Comparison of ENCODE assay signal across 26 mouse cellular contexts in genomic region chr3:131964952-131965351, GRCm38 (mm10).
DNase-seq lines count a peak whose midpoint lies in the region; ATAC-seq and TF ChIP-seq lines count a peak whose summit lies in the region.
"Had no signal": no experiment of that assay in that cellular context is flagged by ENCODE, and none has a peak within 500 bp of the region (broad histone marks: within the 10 kb centered on the region; RNA-seq: fewer than 3 reads in every experiment).

No protein-coding gene starts in this region.

- H3K4me2 ChIP-seq in lung, embryonic 14.5 days, result peak overlapping the region; percentile 16
- no peak overlapping the region for H3K4me2 ChIP-seq in lung, postnatal 0 days (replicated peaks; ENCODE audit: low read depth, low read length)
- peak overlapping the region; percentile 67 for H3K4me2 ChIP-seq in CH12.LX (ENCODE audit: insufficient read depth, low read depth, poor library complexity, severe bottlenecking)
- no peak overlapping the region for H3K4me2 ChIP-seq in embryonic facial prominence, embryonic 12.5 days (replicated peaks)
- H3K4me2 ChIP-seq in kidney, embryonic 16.5 days (replicated peaks; ENCODE audit: low read depth, low read length), result no peak overlapping the region
- H3K4me2 ChIP-seq: forebrain, embryonic 13.5 days; heart, embryonic 12.5 days; heart, embryonic 15.5 days; hindbrain, embryonic 14.5 days had no signal

- ATAC-seq in lung, embryonic 14.5 days (ENCODE audit: insufficient read depth), result peak; percentile 86
- ATAC-seq in lung, postnatal 0 days, result 0 out of 2 replicates have a peak, but pooled peaks have one; percentile 17
- ATAC-seq in embryonic facial prominence, embryonic 12.5 days (ENCODE audit: insufficient number of reproducible peaks, insufficient read depth, low FRiP score, low TSS enrichment), result no peak
- no peak for ATAC-seq in kidney, embryonic 16.5 days (ENCODE audit: low FRiP score, low TSS enrichment)
- ATAC-seq: forebrain, embryonic 13.5 days; forebrain, embryonic 16.5 days; hindbrain, postnatal 0 days had no signal

- H3K9me3 ChIP-seq in lung, embryonic 14.5 days (ENCODE audit: low read depth, low read length), result peaks cover 4% of the 10 kb centered on the region; the same call in 1 of the 2 replicates
- no peaks in the 10 kb centered on the region for H3K9me3 ChIP-seq in lung, postnatal 0 days (ENCODE audit: low read length)
- peaks cover 1% of the 10 kb centered on the region for H3K9me3 ChIP-seq in CH12.LX (replicated peaks; ENCODE audit: low read length)
- no peaks in the 10 kb centered on the region for H3K9me3 ChIP-seq in embryonic facial prominence, embryonic 12.5 days
- H3K9me3 ChIP-seq in kidney, embryonic 16.5 days (ENCODE audit: low read length), result peaks cover 2% of the 10 kb centered on the region; the same call in 1 of the 2 replicates
- H3K9me3 ChIP-seq: forebrain, embryonic 10.5 days; forebrain, embryonic 13.5 days; heart, embryonic 12.5 days had no signal

- 0 out of 2 replicates have a peak, but pooled peaks cover 4% of the 10 kb centered on the region for H3K4me1 ChIP-seq in lung, embryonic 14.5 days (ENCODE audit: insufficient read depth)
- no peaks in the 10 kb centered on the region for H3K4me1 ChIP-seq in lung, postnatal 0 days (ENCODE audit: insufficient read depth, low read depth, low read length)
- peaks cover 7 to 9% of the 10 kb centered on the region in 2 experiments for H3K4me1 ChIP-seq in CH12.LX (ENCODE audit: control insufficient read depth in 1 of 2, insufficient read depth in 2 of 2)
- H3K4me1 ChIP-seq in embryonic facial prominence, embryonic 12.5 days, result peaks cover 12% of the 10 kb centered on the region; the same call in 1 of the 2 replicates
- H3K4me1 ChIP-seq in kidney, embryonic 16.5 days (ENCODE audit: insufficient read depth, low read length), result 0 out of 2 replicates have a peak, but pooled peaks cover 4% of the 10 kb centered on the region
- H3K4me1 ChIP-seq: forebrain, embryonic 10.5 days; forebrain, embryonic 13.5 days had no signal

- TF ChIP-seq POLR2A in CH12.LX (IDR thresholded peaks at IDR 0.05; ENCODE audit: low read depth, low read length), result no peak

- 43% methylated on average over 9 of the region's 9 CpGs for WGBS in lung, embryonic 14.5 days
- 63% methylated on average over 9 of the region's 9 CpGs for WGBS in lung, postnatal 0 days
- 82% methylated on average over 9 of the region's 9 CpGs for WGBS in embryonic facial prominence, embryonic 12.5 days
- 94% methylated on average over 9 of the region's 9 CpGs for WGBS in kidney, embryonic 16.5 days

- H3K36me3 ChIP-seq in lung, embryonic 14.5 days (ENCODE audit: insufficient read depth), result no peaks in the 10 kb centered on the region
- H3K36me3 ChIP-seq in lung, postnatal 0 days (ENCODE audit: insufficient read depth, low read length), result no peaks in the 10 kb centered on the region
- H3K36me3 ChIP-seq in CH12.LX (replicated peaks in 1 of 2; ENCODE audit: control insufficient read depth in 1 of 2, insufficient read depth in 1 of 2, low read length in 1 of 2), result no peaks in the 10 kb centered on the region
- H3K36me3 ChIP-seq in embryonic facial prominence, embryonic 12.5 days, result no peaks in the 10 kb centered on the region
- H3K36me3 ChIP-seq in kidney, embryonic 16.5 days (ENCODE audit: insufficient read depth, low read length), result no peaks in the 10 kb centered on the region
- H3K36me3 ChIP-seq: forebrain, embryonic 10.5 days; heart, embryonic 12.5 days; heart, embryonic 15.5 days had no signal

- no peaks in the 10 kb centered on the region for H3K79me2 ChIP-seq in CH12.LX (replicated peaks; ENCODE audit: control insufficient read depth, extremely low read depth, insufficient read depth, poor library complexity, severe bottlenecking)

- DNase-seq in lung, embryonic 14.5 days, result peak; percentile 86
- no peak for DNase-seq in lung, postnatal 25 days (ENCODE audit: low spot score)
- DNase-seq in lung, postnatal 0 days (ENCODE audit: low spot score), result peak; percentile 9
- no peak for DNase-seq in lung, postnatal 4 days
- no peak for DNase-seq in CH12.LX (ENCODE audit: extremely low read depth)
- DNase-seq: adrenal gland, adult 2 months; adrenal gland, postnatal 14 days; B cell, adult 2 months; cerebellum, adult 11 months; cerebellum, adult 2 months; cerebellum, adult 9-11 months; cerebellum, postnatal 25 days; gastrocnemius, adult 2 months; gastrocnemius, postnatal 14 days; heart, adult 18-20 months; heart, postnatal 10 days; heart, postnatal 4 days had no signal

- no peak for TF ChIP-seq CTCF in lung, embryonic 14.5 days (IDR thresholded peaks at IDR 0.05; ENCODE audit: low read depth)
- TF ChIP-seq CTCF in lung, postnatal 0 days (IDR thresholded peaks at IDR 0.05), result no peak
- TF ChIP-seq CTCF in CH12.LX (conservative IDR thresholded peaks at IDR 0.05 in 1 of 2, IDR thresholded peaks at IDR 0.05 in 1 of 2; ENCODE audit: low read depth in 2 of 2, low read length in 2 of 2), result no peak

- dilution Hi-C loops in CH12.LX (cut with MboI; ENCODE audit: extremely low pct_ligation_motif_present, extremely low pct_unique_long_range_greater_than_20kb, low sequenced_read_pairs), result no loop called here

- no peak overlapping the region for H3K9ac ChIP-seq in lung, embryonic 14.5 days
- no peak overlapping the region for H3K9ac ChIP-seq in lung, postnatal 0 days (replicated peaks; ENCODE audit: low read depth)
- H3K9ac ChIP-seq in CH12.LX (ENCODE audit: insufficient read depth, low read depth), result no peak overlapping the region
- H3K9ac ChIP-seq in embryonic facial prominence, embryonic 12.5 days, result no peak overlapping the region
- no peak overlapping the region for H3K9ac ChIP-seq in kidney, embryonic 16.5 days (replicated peaks; ENCODE audit: low read length)
- H3K9ac ChIP-seq: forebrain, embryonic 13.5 days; heart, embryonic 12.5 days; heart, embryonic 15.5 days; hindbrain, embryonic 14.5 days had no signal

- no peak for TF ChIP-seq RAD21 in CH12.LX (IDR thresholded peaks at IDR 0.05; ENCODE audit: low read depth, low read length)

- H3K4me3 ChIP-seq in lung, embryonic 14.5 days (ENCODE audit: low read depth, low read length), result no peak overlapping the region
- no peak overlapping the region for H3K4me3 ChIP-seq in lung, postnatal 0 days (ENCODE audit: low read depth, low read length)
- H3K4me3 ChIP-seq in CH12.LX (replicated peaks in 1 of 3; ENCODE audit: low read depth in 2 of 3, low read length in 2 of 3, poor library complexity in 1 of 3), result no peak overlapping the region
- no peak overlapping the region for H3K4me3 ChIP-seq in embryonic facial prominence, embryonic 12.5 days
- H3K4me3 ChIP-seq in kidney, embryonic 16.5 days (ENCODE audit: low read length), result no peak overlapping the region
- H3K4me3 ChIP-seq: forebrain, embryonic 10.5 days; forebrain, embryonic 13.5 days; gastrocnemius, adult 2 months; heart, embryonic 12.5 days; heart, embryonic 15.5 days had no signal

- H3K27me3 ChIP-seq in lung, embryonic 14.5 days (ENCODE audit: insufficient read depth, low read length), result peaks cover 8% of the 10 kb centered on the region
- no peaks in the 10 kb centered on the region for H3K27me3 ChIP-seq in lung, postnatal 0 days (replicated peaks; ENCODE audit: insufficient read depth, low read length)
- no peaks in the 10 kb centered on the region for H3K27me3 ChIP-seq in CH12.LX (replicated peaks)
- H3K27me3 ChIP-seq in embryonic facial prominence, embryonic 12.5 days, result no peaks in the 10 kb centered on the region
- no peaks in the 10 kb centered on the region for H3K27me3 ChIP-seq in kidney, embryonic 16.5 days (ENCODE audit: insufficient read depth, low read length)
- H3K27me3 ChIP-seq: forebrain, embryonic 13.5 days; heart, embryonic 12.5 days; heart, embryonic 15.5 days had no signal

- in situ Hi-C loops in CH12.LX (cut with MboI; ENCODE audit: low pct_ligation_motif_present, low pct_unique_long_range_greater_than_20kb, low sequenced_read_pairs), result no loop called here

- no peak for TF ChIP-seq EP300 in lung, postnatal 0 days (IDR thresholded peaks at IDR 0.05)
- TF ChIP-seq EP300 in CH12.LX (IDR thresholded peaks at IDR 0.05; ENCODE audit: low read length), result no peak

- H3K27ac ChIP-seq in lung, embryonic 14.5 days (ENCODE audit: low read depth), result peak overlapping the region; percentile 44; the same call in 1 of the 2 replicates
- no peak overlapping the region for H3K27ac ChIP-seq in lung, postnatal 0 days (ENCODE audit: low read length)
- H3K27ac ChIP-seq in CH12.LX (ENCODE audit: insufficient read depth, low read depth), result no peak overlapping the region
- H3K27ac ChIP-seq in embryonic facial prominence, embryonic 12.5 days, result peak overlapping the region; percentile 20; the same call in 1 of the 2 replicates
- H3K27ac ChIP-seq in kidney, embryonic 16.5 days (ENCODE audit: low read length), result no peak overlapping the region
- H3K27ac ChIP-seq: forebrain, embryonic 10.5 days; forebrain, embryonic 13.5 days; gastrocnemius, adult 2 months; heart, embryonic 15.5 days; hindbrain, embryonic 14.5 days; hindbrain, postnatal 0 days had no signal

TF ChIP-seq in CH12.LX, 34 proteins besides CTCF, POLR2A, EP300 and RAD21:
- TF ChIP-seq JUN (IDR thresholded peaks at IDR 0.05; ENCODE audit: insufficient read depth, low read depth, low read length) (no peak), IRF4 (IDR thresholded peaks at IDR 0.05; ENCODE audit: low read depth, low read length) (no peak), MXI1 (IDR thresholded peaks at IDR 0.05; ENCODE audit: low read depth, low read length) (no peak), USF1 (IDR thresholded peaks at IDR 0.05; ENCODE audit: low read depth, low read length) (no peak), PAX5 (IDR thresholded peaks at IDR 0.05; ENCODE audit: low read length) (no peak), USF2 (conservative IDR thresholded peaks at IDR 0.05; ENCODE audit: low read depth, low read length) (no peak)

Comparison
In these comparisons a context has a peak if more than half of its experiments do, and no peak if none do; other contexts are left out.
1. DNase-seq: peak in lung, embryonic 14.5 days (single experiment) and lung, postnatal 0 days (single experiment); none in lung, postnatal 25 days (single experiment), lung, postnatal 4 days (0 of 2) and CH12.LX (single experiment).
2. H3K27ac ChIP-seq: peak in lung, embryonic 14.5 days (single experiment) and embryonic facial prominence, embryonic 12.5 days (single experiment); none in lung, postnatal 0 days (single experiment), CH12.LX (single experiment) and kidney, embryonic 16.5 days (single experiment).
3. H3K4me2 ChIP-seq: peak in lung, embryonic 14.5 days (single experiment) and CH12.LX (single experiment); none in lung, postnatal 0 days (single experiment), embryonic facial prominence, embryonic 12.5 days (single experiment) and kidney, embryonic 16.5 days (single experiment).
4. ATAC-seq: peak in lung, embryonic 14.5 days (single experiment) and lung, postnatal 0 days (single experiment); none in embryonic facial prominence, embryonic 12.5 days (single experiment) and kidney, embryonic 16.5 days (single experiment).